Mouse (Mus musculus) midbrain, postnatal 0 days (tissue): ENCODE results near the gene Tnfrsf18. TPM values are rescaled to one million over a fixed set of nuclear protein-coding genes. Genes with fewer than 3 reads are reported as not detected.

Source experiments
- ATAC-seq: fragments of 200-750 bp; cut with Nextera tagmentation; 2 replicates; pipeline ENCODE4 v1.8.0; 2017; ENCODE audit warnings: moderate number of reproducible peaks, mild to moderate bottlenecking, moderate TSS enrichment, moderate library complexity; ENCODE audit not compliant: low FRiP score
- DNase-seq: peaks from one replicate; pipeline ENCODE4 v3.0.0-alpha.2; 2015; ENCODE audit warnings: low spot score
- H3K27ac ChIP-seq: fragments of 300-500 bp; sonication (generic); 2 replicates; pipeline ENCODE4 v1.5.1; 2014; ENCODE audit warnings: low read depth, mild to moderate bottlenecking, low read length, mixed read lengths
- H3K27me3 ChIP-seq: fragments of 300-500 bp; sonication (generic); 2 replicates; pipeline ENCODE4 v1.6.1; 2014; ENCODE audit warnings: low read length, control low read depth, mixed read lengths; ENCODE audit not compliant: insufficient read depth
- H3K36me3 ChIP-seq: fragments of 300-500 bp; sonication (generic); 2 replicates; pipeline ENCODE4 v1.6.1; 2014; ENCODE audit warnings: low read length, control low read depth, mixed read lengths; ENCODE audit not compliant: insufficient read depth
- H3K4me1 ChIP-seq: fragments of 300-500 bp; sonication (generic); 2 replicates; pipeline ENCODE4 v1.6.1; 2014; ENCODE audit warnings: mild to moderate bottlenecking, control low read depth, antibody characterized with exemption, low read length, mixed read lengths; ENCODE audit not compliant: insufficient read depth
- H3K4me2 ChIP-seq: fragments of 300-500 bp; sonication (generic); 2 replicates; pipeline ENCODE4 v1.6.1; 2014; ENCODE audit warnings: low read depth, mild to moderate bottlenecking, low read length, mixed read lengths; ENCODE audit not compliant: poor library complexity, severe bottlenecking
- H3K4me3 ChIP-seq: fragments of 300-500 bp; sonication (generic); 2 replicates; pipeline ENCODE4 v1.5.1; 2014; ENCODE audit warnings: low read depth, mild to moderate bottlenecking, low read length, moderate library complexity
- H3K9ac ChIP-seq: fragments of 300-500 bp; sonication (generic); replicated peaks from 2 replicates; pipeline ENCODE4 v1.6.1; 2014; ENCODE audit warnings: mild to moderate bottlenecking, low read length, moderate library complexity, mixed read lengths; ENCODE audit not compliant: poor library complexity, severe bottlenecking
- H3K9me3 ChIP-seq: fragments of 300-500 bp; sonication (generic); 2 replicates; pipeline ENCODE4 v1.6.1; 2016; ENCODE audit warnings: low read length, control low read depth
- CTCF ChIP-seq: IDR thresholded peaks from 2 replicates; pipeline ENCODE4 v1.5.1; 2016; ENCODE audit warnings: antibody characterized with exemption, mild to moderate bottlenecking
- WGBS: fragments of 180-500 bp; shearing (Covaris S2); extraction: QIAGEN DNeasy Blood & Tissue Kit; methylation state at CpG from one replicate; pipeline ENCODE4 v1.1.7; 2014; 5-methylcytosine and 5-hydroxymethylcytosine counted together
- polyA plus RNA-seq: library from polyadenylated mRNA; unstranded; fragments of >200 nt; fragmentation: Nextera tagmentation; extraction: Ambion mirVana; gene quantifications from 2 replicates; pipeline ENCODE4 v1.2.1, GENCODE M21; 2015
- total RNA-seq: library from RNA; depleted of rRNA; stranded (reverse); fragments of >200 nt; gene quantifications from 2 replicates; pipeline ENCODE4 v1.2.3, GENCODE M21; 2014

The Tnfrsf18 gene
- total and polyA plus RNA-seq, 2 experiments from 2014 or later = 2.2 TPM; not detected in 1

GRCm38 (mm10) chr4:156030651-156031118 lies 4.7 kb downstream of the Tnfrsf18 start:
- Histone ChIP-seq H3K4me3 (peak overlapping the region; percentile 49), H3K36me3 (peaks cover 17% of the 10 kb centered on the region; the same call in 1 of the 2 replicates), H3K4me2 (peak overlapping the region; percentile 86), H3K27me3 (peaks cover 9% of the 10 kb centered on the region), H3K27ac (peak overlapping the region; percentile 83), H3K9me3 (no peaks in the 10 kb centered on the region), H3K4me1 (peaks cover 25% of the 10 kb centered on the region), H3K9ac (peak overlapping the region; percentile 54)
- no peak for DNase-seq
- 35% methylated on average over 9 of the region's 9 CpGs for WGBS
- ATAC-seq = 0 out of 2 replicates have a peak, but pooled peaks have one; percentile 22
- peak; percentile 41 for TF ChIP-seq CTCF

- DNase-seq (peak; percentile 9), ATAC-seq (peak; percentile 25)
- peak overlapping the region; percentile 49 for H3K4me3 ChIP-seq
- no peaks in the 10 kb centered on the region for H3K9me3 ChIP-seq
- H3K27ac ChIP-seq = peak overlapping the region; percentile 83
- no peak for TF ChIP-seq CTCF
- peak overlapping the region; percentile 54 for H3K9ac ChIP-seq
- peaks cover 25% of the 10 kb centered on the region for H3K4me1 ChIP-seq
- peaks cover 14% of the 10 kb centered on the region for H3K27me3 ChIP-seq
- H3K4me2 ChIP-seq = peak overlapping the region; percentile 86
- WGBS = under 1% methylated on average over 7 of the region's 7 CpGs
- peaks cover 13% of the 10 kb centered on the region; the same call in 1 of the 2 replicates for H3K36me3 ChIP-seq
Observed at GRCm38 (mm10) chr4:156031255-156031592, 5.3 kb downstream of the Tnfrsf18 start.

GRCm38 (mm10) chr4:156031593-156032391 lies 5.8 kb downstream of the Tnfrsf18 start:
- H3K27me3 ChIP-seq = peaks cover 17% of the 10 kb centered on the region
- H3K9me3 ChIP-seq = no peaks in the 10 kb centered on the region
- H3K27ac ChIP-seq = peak overlapping the region; percentile 83
- DNase-seq = peak; percentile 94
- peak overlapping the region; percentile 49 for H3K4me3 ChIP-seq
- peak overlapping the region; percentile 86 for H3K4me2 ChIP-seq
- H3K4me1 ChIP-seq = peaks cover 25% of the 10 kb centered on the region
- TF ChIP-seq CTCF = 0 out of 2 replicates have a peak, but pooled peaks have one; percentile 11
- ATAC-seq = peak; percentile 91
- H3K9ac ChIP-seq = peak overlapping the region; percentile 54
- under 1% methylated on average over 24 of the region's 24 CpGs for WGBS
- peaks cover 13% of the 10 kb centered on the region; the same call in 1 of the 2 replicates for H3K36me3 ChIP-seq

GRCm38 (mm10) chr4:156032856-156033255 lies 6.9 kb downstream of the Tnfrsf18 start:
- 88% methylated on average over 4 of the region's 4 CpGs for WGBS
- ATAC-seq = no peak
- peaks cover 17% of the 10 kb centered on the region for H3K27me3 ChIP-seq
- H3K4me3 ChIP-seq = no peak overlapping the region
- H3K27ac ChIP-seq = peak overlapping the region; percentile 83; the same call in 1 of the 2 replicates
- DNase-seq = no peak
- no peak for TF ChIP-seq CTCF
- no peak overlapping the region for H3K9ac ChIP-seq
- peak overlapping the region; percentile 86; the same call in 1 of the 2 replicates for H3K4me2 ChIP-seq
- 0 out of 2 replicates have a peak, but pooled peaks cover 6% of the 10 kb centered on the region for H3K36me3 ChIP-seq
- no peaks in the 10 kb centered on the region for H3K9me3 ChIP-seq
- H3K4me1 ChIP-seq = peaks cover 25% of the 10 kb centered on the region

GRCm38 (mm10) chr4:156033476-156034119 lies 7.6 kb downstream of the Tnfrsf18 start:
- Histone ChIP-seq H3K9me3 (no peaks in the 10 kb centered on the region), H3K27me3 (peaks cover 17% of the 10 kb centered on the region), H3K4me2 (no peak overlapping the region), H3K4me3 (no peak overlapping the region), H3K9ac (no peak overlapping the region), H3K36me3 (no peaks in the 10 kb centered on the region), H3K4me1 (peaks cover 25% of the 10 kb centered on the region), H3K27ac (no peak overlapping the region)
- peak; percentile 73 for TF ChIP-seq CTCF
- DNase-seq = peak; percentile 53
- WGBS = 48% methylated on average over 6 of the region's 6 CpGs
- ATAC-seq = no peak
